Mouse (Mus musculus) layer of hippocampus, postnatal 10 days (tissue): Measurements from ENCODE around the gene Cadm2. TPM values are rescaled to one million over a fixed set of nuclear protein-coding genes. Genes with fewer than 3 reads are reported as not detected.

Experiments
- DNase-seq, 2 experiments: peaks; one replicate each; pipeline ENCODE4 v3.0.0; 2021; ENCODE audit warnings: low spot score in 2 of 2
- total RNA-seq, 2 experiments: library from RNA; stranded (reverse); gene quantifications; 2 replicates each; pipeline ENCODE4 v1.2.3; 2021

Gene Cadm2
- total RNA-seq, 2 experiments from 2014 or later, result 240 to 263 TPM

DNA sequence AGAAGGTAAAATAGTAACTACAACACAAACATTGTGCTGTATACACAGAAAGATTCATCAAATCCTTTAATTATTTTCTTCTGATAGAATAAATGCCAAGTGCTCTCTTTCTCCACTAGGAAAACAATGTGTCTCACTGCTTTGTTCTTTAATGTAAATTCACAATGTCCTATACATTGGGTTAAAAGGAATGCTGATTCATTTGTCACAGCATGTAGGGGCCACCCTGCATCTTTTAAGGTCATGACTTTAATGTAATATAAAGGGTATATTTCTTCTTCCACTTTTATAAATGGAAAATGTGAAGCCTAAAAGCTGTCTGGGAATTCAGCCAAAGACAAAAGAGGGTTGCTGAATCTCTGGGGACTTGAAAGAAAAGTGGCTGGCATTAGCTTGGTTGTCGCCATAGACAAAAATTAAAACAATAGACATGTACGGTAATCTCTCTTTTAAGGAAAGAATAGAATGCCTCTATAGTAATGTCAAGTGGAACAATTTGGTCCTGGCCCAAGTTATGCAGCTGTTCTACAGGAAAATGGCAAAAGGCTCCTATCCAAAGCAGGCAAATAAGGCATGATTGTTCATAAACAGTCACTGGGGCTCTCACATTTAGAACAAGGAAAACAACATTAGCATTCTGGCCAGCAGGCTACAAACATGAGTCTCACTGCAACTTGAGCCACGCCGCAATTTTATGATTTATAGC lies 851.9 kb downstream of the Cadm2 start:
- DNase-seq, result no peak

GRCm38 (mm10) chr16:66761546-66762473 lies 858.9 kb downstream of the Cadm2 start:
- DNase-seq, result no peak

- DNase-seq, result no peak
Observed at GRCm38 (mm10) chr16:66748533-66748932, 872.2 kb downstream of the Cadm2 start.

- DNase-seq, result no peak
Observed at GRCm38 (mm10) chr16:66731212-66731611, 889.5 kb downstream of the Cadm2 start.

- DNase-seq, result no peak
Observed at GRCm38 (mm10) chr16:66706476-66706875, 914.2 kb downstream of the Cadm2 start.

- no peak for DNase-seq
Observed at GRCm38 (mm10) chr16:66694783-66695182, 925.9 kb downstream of the Cadm2 start.

GRCm38 (mm10) chr16:66677241-66677640 lies 943.5 kb downstream of the Cadm2 start:
- no peak for DNase-seq

DNA sequence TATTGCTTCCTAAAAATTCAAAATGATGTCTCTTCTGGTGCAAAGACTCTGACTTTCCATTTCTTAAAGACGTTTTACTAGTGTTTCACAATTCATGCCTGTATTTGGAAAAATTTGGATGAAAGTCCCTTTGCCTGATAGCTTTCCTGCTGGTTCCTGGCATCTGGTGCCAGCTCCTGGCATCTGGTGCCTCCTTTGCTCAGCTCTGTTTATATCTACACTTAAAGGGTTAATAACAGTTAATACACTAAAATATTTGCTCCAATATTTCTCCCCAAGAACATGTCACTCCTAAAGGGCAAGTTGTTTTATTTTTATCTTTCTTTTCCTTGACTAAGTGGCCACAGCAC lies 969.7 kb downstream of the Cadm2 start:
- DNase-seq, result peak; percentile 30 to 37

DNA sequence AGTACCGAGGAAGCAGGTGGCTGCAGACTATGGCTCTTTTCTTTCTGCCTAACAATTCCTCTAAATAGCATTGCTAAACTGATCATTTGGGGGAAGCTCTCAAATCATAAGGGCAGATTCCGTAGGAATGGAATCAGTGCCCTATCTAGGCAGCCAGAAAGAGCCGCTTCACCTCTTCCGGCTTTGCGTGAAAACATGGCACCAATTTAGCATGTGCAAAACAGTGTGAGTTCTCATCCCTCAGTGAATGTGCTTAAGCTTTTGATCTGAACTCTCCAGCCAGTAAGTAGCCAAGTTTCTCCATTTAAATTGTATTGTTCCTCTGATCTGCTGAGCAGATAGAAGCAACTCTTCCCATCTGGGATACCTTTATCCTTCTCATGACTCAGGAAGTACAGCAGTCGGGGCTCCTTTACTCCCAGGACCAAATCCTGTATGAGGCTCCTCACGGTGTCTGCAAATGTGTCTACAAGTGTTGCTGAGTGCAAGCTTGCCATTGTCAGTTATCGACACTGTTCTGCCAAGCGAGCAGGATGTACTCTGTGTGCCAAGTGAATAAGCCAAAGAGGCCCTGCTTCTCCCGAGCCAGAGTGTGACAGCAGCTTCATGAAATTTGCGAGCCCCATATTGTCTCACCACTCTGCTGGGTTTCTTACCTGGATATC lies 970.2 kb downstream of the Cadm2 start:
- DNase-seq, result peak; percentile 48 to 55

- no peak for DNase-seq
Observed at GRCm38 (mm10) chr16:66647798-66648197, 972.9 kb downstream of the Cadm2 start.

DNA sequence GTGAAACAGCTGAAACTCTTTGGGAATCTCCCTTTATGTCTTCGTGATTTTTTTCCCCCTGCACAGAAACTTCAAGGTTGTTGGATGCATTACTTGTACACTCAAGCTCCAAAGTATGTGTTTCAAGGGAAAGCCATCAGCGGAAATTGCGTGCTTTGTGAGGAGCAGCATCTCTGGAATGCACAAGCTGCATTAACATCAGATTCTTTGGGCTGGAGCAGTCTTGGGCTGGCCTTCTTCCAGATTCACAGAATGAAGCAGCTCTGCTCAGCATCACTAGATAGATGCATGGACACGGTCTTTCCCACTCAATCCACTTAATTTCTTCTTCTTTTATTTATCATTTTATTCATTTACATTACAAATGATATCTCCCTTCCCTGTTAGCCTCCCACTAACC lies 977.1 kb downstream of the Cadm2 start:
- no peak for DNase-seq

- DNase-seq, result no peak
Observed at GRCm38 (mm10) chr16:66627527-66627926, 993.2 kb downstream of the Cadm2 start.

- no peak for DNase-seq
Observed at GRCm38 (mm10) chr16:66622423-66622822, 998.3 kb downstream of the Cadm2 start.

DNA sequence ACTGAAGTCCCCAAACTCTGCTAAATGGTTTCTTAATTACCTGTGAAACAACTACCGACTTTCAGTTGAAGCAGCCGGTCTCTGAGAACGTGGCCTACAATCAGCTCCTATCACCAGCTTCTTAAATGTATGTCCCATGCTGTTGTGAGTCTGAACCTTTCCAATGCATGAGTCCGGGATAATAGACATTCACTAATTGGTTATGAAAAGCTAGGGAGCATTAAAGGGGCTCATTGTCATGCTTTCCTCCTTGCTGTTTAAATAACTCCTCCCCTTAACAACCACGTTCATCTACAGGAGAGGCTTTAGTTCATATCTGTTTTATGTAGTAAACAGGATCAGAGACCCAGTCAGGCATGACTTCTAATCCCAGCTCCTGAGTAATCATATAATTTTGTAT lies 1008.1 kb downstream of the Cadm2 start:
- DNase-seq, result no peak
